Mouse (Mus musculus) forebrain, postnatal 0 days (tissue): ENCODE data around the gene Rd3. TPM values are rescaled to one million over a fixed set of nuclear protein-coding genes. Genes with fewer than 3 reads are reported as not detected.

Experiments
- ATAC-seq: fragments of 200-750 bp; cut with Nextera tagmentation; 2 replicates; pipeline ENCODE4 v1.8.0; 2017; ENCODE audit warnings: mild to moderate bottlenecking, moderate library complexity
- DNase-seq: peaks from one replicate; pipeline ENCODE4 v3.0.0-alpha.2; 2015
- H3K27ac ChIP-seq: fragments of 300-500 bp; sonication (generic); 2 replicates; pipeline ENCODE4 v1.5.1; 2014; ENCODE audit warnings: low read depth, mild to moderate bottlenecking, antibody characterized with exemption, low read length, moderate library complexity, mixed read lengths
- H3K27me3 ChIP-seq: fragments of 300-500 bp; sonication (generic); 2 replicates; pipeline ENCODE4 v1.6.1; 2014; ENCODE audit warnings: mild to moderate bottlenecking, low read length, mixed read lengths; ENCODE audit not compliant: insufficient read depth
- H3K36me3 ChIP-seq: fragments of 300-500 bp; sonication (generic); 2 replicates; pipeline ENCODE4 v1.6.1; 2014; ENCODE audit warnings: mild to moderate bottlenecking, moderate library complexity; ENCODE audit not compliant: insufficient read depth
- H3K4me1 ChIP-seq: fragments of 300-500 bp; sonication (generic); 2 replicates; pipeline ENCODE4 v1.6.1; 2014; ENCODE audit warnings: antibody characterized with exemption; ENCODE audit not compliant: insufficient read depth
- H3K4me2 ChIP-seq: fragments of 300-500 bp; sonication (generic); 2 replicates; pipeline ENCODE4 v1.6.1; 2014; ENCODE audit warnings: low read depth, mild to moderate bottlenecking, moderate library complexity
- H3K4me3 ChIP-seq: fragments of 300-500 bp; sonication (generic); 2 replicates; pipeline ENCODE4 v1.5.1; 2014; ENCODE audit warnings: low read depth, low read length, mixed read lengths
- H3K9ac ChIP-seq: fragments of 300-500 bp; sonication (generic); 2 replicates; pipeline ENCODE4 v1.6.1; 2014; ENCODE audit warnings: mild to moderate bottlenecking
- H3K9me3 ChIP-seq: fragments of 300-500 bp; sonication (generic); 2 replicates; pipeline ENCODE4 v1.6.1; 2016; ENCODE audit warnings: low read length
- CTCF ChIP-seq: sonication (generic); IDR thresholded peaks from 2 replicates; pipeline ENCODE4 v1.5.1; 2016; ENCODE audit warnings: antibody characterized with exemption, control low read depth, low read depth
- WGBS: fragments of 180-500 bp; shearing (Covaris S2); extraction: QIAGEN DNeasy Blood & Tissue Kit; methylation state at CpG from one replicate; pipeline ENCODE4 v1.1.7; 2014; 5-methylcytosine and 5-hydroxymethylcytosine counted together
- polyA plus RNA-seq: library from polyadenylated mRNA; unstranded; fragments of >200 nt; fragmentation: Nextera tagmentation; extraction: Ambion mirVana; gene quantifications from 2 replicates; pipeline ENCODE4 v1.2.1, GENCODE M21; 2015
- total RNA-seq: library from RNA; depleted of rRNA; stranded (reverse); fragments of >200 nt; gene quantifications from 2 replicates; pipeline ENCODE4 v1.2.3, GENCODE M21; 2014

Gene Rd3
- total and polyA plus RNA-seq, 2 experiments from 2014 or later, result 1.9 to 3.4 TPM

DNA sequence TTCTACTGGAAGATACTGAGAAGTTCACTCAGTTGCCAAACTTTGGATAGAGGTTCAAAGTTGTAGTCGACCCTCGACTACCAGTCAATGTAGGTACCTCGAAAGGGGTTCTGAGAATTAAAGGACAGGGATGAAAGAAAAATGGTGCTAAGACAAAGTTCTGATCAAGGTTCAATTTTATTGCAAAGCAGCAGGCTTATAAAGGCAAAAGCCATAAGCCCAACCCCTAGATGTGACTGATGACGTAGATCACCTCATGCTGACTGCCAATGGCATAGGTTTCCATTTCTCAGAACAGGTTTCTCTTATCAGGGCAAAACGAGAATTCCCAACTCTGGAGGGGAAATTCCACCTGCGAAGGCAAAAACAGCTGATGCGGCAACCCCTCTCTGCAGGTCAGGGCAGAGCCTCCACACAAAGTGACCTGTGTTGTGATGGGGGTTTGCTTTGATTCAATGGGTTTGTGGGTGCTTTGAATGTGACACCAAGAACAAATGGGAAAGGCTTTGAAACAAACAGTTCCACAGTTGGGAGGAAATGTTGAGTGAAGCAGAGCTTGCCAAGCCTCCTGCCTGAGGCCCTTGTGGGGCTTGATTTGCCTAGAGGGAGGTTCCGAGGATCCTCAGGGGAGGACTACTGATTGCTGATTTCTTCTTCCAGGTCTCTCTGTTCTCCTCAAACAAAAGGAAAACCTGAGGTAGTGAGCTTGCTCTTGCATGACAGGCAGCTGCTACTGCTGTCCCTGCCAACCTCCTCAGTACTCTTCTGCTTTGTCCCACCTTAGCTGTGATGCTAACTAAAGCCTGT, 9.7 kb downstream of the Rd3 start:
- no peak overlapping the region for H3K27ac ChIP-seq
- H3K4me1 ChIP-seq, result 0 out of 2 replicates have a peak, but pooled peaks cover 2% of the 10 kb centered on the region
- H3K4me2 ChIP-seq, result no peak overlapping the region
- ATAC-seq (no peak), DNase-seq (no peak)
- no peaks in the 10 kb centered on the region for H3K36me3 ChIP-seq
- no peaks in the 10 kb centered on the region for H3K27me3 ChIP-seq
- no peak for TF ChIP-seq CTCF
- no peak overlapping the region for H3K4me3 ChIP-seq
- WGBS, result 83% methylated on average over 8 of the region's 8 CpGs
- no peak overlapping the region for H3K9ac ChIP-seq
- no peaks in the 10 kb centered on the region for H3K9me3 ChIP-seq

DNA sequence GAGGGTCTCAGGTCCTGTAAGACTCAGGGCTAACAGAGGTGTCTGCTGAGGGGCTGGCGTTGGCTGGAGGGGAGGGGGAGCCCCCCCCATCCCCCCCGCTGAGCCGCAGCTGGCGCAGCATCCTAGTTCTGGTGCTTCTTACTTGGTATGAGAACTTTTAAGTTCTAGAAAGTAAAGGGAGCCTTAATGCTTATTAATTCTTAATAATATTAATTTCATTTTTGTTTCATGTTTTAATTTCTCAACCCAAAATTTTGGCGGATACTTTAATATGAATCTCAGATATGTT, 10.3 kb downstream of the Rd3 start:
- no peak overlapping the region for H3K27ac ChIP-seq
- WGBS, result 57% methylated on average over 5 of the region's 5 CpGs
- 0 out of 2 replicates have a peak, but pooled peaks cover 2% of the 10 kb centered on the region for H3K4me1 ChIP-seq
- H3K4me2 ChIP-seq, result no peak overlapping the region
- no peaks in the 10 kb centered on the region for H3K27me3 ChIP-seq
- TF ChIP-seq CTCF, result no peak
- ATAC-seq (no peak), DNase-seq (no peak)
- H3K4me3 ChIP-seq, result no peak overlapping the region
- H3K36me3 ChIP-seq, result no peaks in the 10 kb centered on the region
- H3K9me3 ChIP-seq, result no peaks in the 10 kb centered on the region
- no peak overlapping the region for H3K9ac ChIP-seq

DNA sequence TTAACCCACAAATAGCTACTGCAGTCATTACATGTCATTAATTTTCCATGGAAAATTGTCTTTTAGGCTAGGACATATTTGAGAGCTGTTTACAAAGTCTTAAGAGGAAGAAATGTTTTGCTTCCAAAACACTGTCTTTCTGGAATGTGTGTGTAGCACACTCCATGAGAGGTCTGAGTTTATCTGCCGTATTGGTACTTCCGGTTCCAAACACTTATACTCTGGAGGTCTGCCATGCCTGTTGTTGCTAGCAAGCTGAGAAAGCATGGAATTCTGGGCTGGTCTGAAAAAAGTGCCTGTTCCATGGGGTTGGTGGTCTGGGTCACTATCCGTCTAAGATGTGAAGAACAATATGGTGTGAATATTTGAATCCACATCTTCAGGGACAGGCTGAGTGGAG, 11.5 kb downstream of the Rd3 start:
- Histone ChIP-seq H3K27ac (no peak overlapping the region), H3K9me3 (no peaks in the 10 kb centered on the region), H3K4me3 (no peak overlapping the region), H3K4me2 (no peak overlapping the region), H3K27me3 (no peaks in the 10 kb centered on the region), H3K36me3 (no peaks in the 10 kb centered on the region), H3K9ac (no peak overlapping the region), H3K4me1 (0 out of 2 replicates have a peak, but pooled peaks cover 2% of the 10 kb centered on the region)
- TF ChIP-seq CTCF, result no peak
- no peak for DNase-seq
- 87% methylated on average over 3 of the region's 3 CpGs for WGBS
- no peak for ATAC-seq

DNA sequence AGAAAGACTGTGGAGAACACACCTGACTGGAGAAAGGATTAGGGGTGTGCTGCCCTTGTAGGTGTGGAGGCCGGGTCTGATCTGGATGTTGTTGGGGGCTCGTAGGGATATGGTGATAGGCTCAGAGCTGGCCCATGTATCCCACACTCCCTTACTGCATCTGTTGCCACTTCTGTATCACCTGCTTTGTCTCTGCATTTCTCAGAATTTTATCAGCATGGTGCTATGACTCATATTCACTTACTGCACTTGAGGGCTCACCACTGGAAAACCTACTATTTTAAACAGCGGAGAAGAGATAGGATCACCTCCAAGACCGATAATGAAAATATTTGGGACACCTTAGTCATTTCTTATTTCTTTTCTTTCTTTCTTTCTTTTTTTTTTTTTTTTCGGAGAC, 11.9 kb downstream of the Rd3 start:
- 92% methylated on average over 5 of the region's 5 CpGs for WGBS
- no peaks in the 10 kb centered on the region for H3K9me3 ChIP-seq
- no peak for ATAC-seq
- H3K27me3 ChIP-seq, result no peaks in the 10 kb centered on the region
- 0 out of 2 replicates have a peak, but pooled peaks cover 2% of the 10 kb centered on the region for H3K4me1 ChIP-seq
- TF ChIP-seq CTCF, result no peak
- 0 out of 2 replicates have a peak overlapping the region, but pooled peaks have one; percentile 56 for H3K4me2 ChIP-seq
- peak overlapping the region; percentile 48; the same call in 1 of the 2 replicates for H3K4me3 ChIP-seq
- no peak overlapping the region for H3K9ac ChIP-seq
- no peak for DNase-seq
- H3K27ac ChIP-seq, result no peak overlapping the region
- no peaks in the 10 kb centered on the region for H3K36me3 ChIP-seq

DNA sequence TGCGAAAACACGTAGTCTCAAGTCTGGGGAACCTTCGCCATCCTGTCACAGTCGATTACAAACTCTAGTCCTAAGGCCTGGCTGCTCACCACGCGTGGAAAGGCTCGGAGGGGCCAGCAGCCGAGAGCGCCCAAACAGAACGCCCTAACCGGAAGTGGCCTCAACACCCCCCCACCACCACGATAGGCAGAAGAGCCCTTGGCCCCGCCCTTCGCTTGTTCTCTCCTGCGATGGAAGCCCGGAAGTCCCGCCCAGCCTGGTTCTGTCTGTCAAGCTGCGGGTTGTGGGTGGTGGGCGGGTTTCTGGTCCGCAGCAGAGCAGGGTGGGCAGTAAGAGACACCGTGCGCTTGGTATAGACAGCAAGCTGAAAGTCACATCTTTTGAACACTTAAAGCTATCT, 12.8 kb downstream of the Rd3 start:
- peak overlapping the region; percentile 62 for H3K27ac ChIP-seq
- H3K4me3 ChIP-seq, result peak overlapping the region; percentile 48
- ATAC-seq, result peak; percentile 100
- 0 out of 2 replicates have a peak, but pooled peaks cover 2% of the 10 kb centered on the region for H3K4me1 ChIP-seq
- H3K9me3 ChIP-seq, result no peaks in the 10 kb centered on the region
- no peak for TF ChIP-seq CTCF
- peak overlapping the region; percentile 56 for H3K4me2 ChIP-seq
- peak; percentile 97 for DNase-seq
- WGBS, result 4% methylated on average over 22 of the region's 22 CpGs
- no peaks in the 10 kb centered on the region for H3K36me3 ChIP-seq
- H3K9ac ChIP-seq, result peak overlapping the region; percentile 54
- H3K27me3 ChIP-seq, result no peaks in the 10 kb centered on the region

DNA sequence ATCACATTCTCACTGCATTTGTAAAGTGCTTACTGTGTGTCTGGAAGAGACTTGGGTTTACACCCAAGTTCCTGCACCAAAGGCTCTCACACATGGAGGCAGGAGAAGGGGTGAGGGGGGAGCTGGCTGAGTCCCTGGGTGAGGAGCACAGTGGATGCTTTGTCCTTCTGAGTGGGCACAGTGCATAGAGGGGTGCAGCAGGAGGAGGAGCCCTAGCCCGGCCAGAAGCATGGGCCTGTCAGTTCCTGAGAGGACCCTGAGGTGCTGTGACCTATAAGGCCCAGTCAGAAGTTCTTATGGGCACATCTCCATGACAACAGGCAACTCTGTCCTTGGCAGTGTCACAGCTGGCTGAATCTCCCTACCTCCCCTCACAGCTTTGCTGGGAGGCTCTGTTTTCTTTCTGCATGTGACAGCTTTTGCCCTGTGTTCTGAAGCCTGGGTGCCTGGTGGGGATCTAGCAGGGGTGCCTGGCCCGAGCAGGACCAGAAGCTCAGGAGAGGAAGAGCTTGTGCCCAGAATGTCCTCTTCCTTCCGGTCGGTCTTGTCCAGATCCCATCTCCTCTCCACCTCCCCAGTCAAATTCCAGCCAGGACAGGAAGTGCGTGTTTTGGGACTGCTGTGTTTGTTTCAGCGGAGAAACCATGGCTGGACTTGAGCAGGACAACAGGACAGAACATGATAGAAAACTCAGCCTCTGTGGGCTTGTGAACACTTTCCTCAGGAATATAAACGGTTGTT, 15.0 kb downstream of the Rd3 start:
- ATAC-seq, result peak; percentile 56
- Histone ChIP-seq H3K4me3 (no peak overlapping the region), H3K9me3 (no peaks in the 10 kb centered on the region), H3K4me1 (0 out of 2 replicates have a peak, but pooled peaks cover 2% of the 10 kb centered on the region), H3K36me3 (no peaks in the 10 kb centered on the region), H3K27ac (0 out of 2 replicates have a peak overlapping the region, but pooled peaks have one; percentile 9), H3K27me3 (no peaks in the 10 kb centered on the region), H3K4me2 (no peak overlapping the region), H3K9ac (no peak overlapping the region)
- no peak for TF ChIP-seq CTCF
- 77% methylated on average over 7 of the region's 7 CpGs for WGBS
- DNase-seq, result no peak

DNA sequence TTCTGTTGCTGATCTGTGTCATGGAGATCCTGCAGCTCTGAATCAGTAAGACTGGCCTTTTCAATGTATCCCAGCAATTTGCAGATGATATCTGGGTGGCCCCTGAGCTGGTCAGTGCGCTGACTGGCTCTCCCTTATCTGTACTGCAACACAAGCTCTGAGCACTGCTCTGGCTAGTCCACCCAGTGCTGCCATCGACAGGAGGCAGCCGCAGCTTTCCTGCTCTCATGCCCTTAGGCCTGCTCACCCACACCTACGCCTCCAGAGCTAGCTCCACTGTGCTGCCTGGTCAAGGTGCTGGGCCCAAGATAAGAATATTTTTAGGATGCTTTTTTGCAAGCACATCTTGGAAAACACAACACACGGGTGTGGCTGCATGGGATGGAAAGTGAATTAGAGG, 17.3 kb downstream of the Rd3 start:
- H3K27ac ChIP-seq, result no peak overlapping the region
- H3K9me3 ChIP-seq, result no peaks in the 10 kb centered on the region
- WGBS, result 83% methylated on average over 5 of the region's 5 CpGs
- no peak for DNase-seq
- 0 out of 2 replicates have a peak, but pooled peaks cover 1% of the 10 kb centered on the region for H3K4me1 ChIP-seq
- H3K4me2 ChIP-seq, result no peak overlapping the region
- H3K9ac ChIP-seq, result no peak overlapping the region
- no peaks in the 10 kb centered on the region for H3K36me3 ChIP-seq
- TF ChIP-seq CTCF, result no peak
- no peaks in the 10 kb centered on the region for H3K27me3 ChIP-seq
- H3K4me3 ChIP-seq, result no peak overlapping the region
- no peak for ATAC-seq
